Mouse (Mus musculus) embryonic facial prominence, embryonic 15.5 days (tissue): ENCODE measurements around the gene Ankrd1. TPM values are rescaled to one million over a fixed set of nuclear protein-coding genes. Genes with fewer than 3 reads are reported as not detected.

Source experiments
- ATAC-seq: fragments of 200-750 bp; cut with Nextera tagmentation; 2 replicates; pipeline ENCODE4 v1.8.0; 2017; ENCODE audit warnings: low read depth, moderate TSS enrichment; ENCODE audit not compliant: insufficient number of reproducible peaks, low FRiP score, low TSS enrichment
- H3K27ac ChIP-seq: fragments of 300-500 bp; sonication (generic); replicated peaks from 2 replicates; pipeline ENCODE4 v1.5.1; 2015; ENCODE audit warnings: mild to moderate bottlenecking, inconsistent platforms
- H3K27me3 ChIP-seq: fragments of 300-500 bp; sonication (generic); 2 replicates; pipeline ENCODE4 v1.6.1; 2015; ENCODE audit warnings: inconsistent platforms
- H3K36me3 ChIP-seq: fragments of 300-500 bp; sonication (generic); 2 replicates; pipeline ENCODE4 v1.6.1; 2015; ENCODE audit warnings: mild to moderate bottlenecking, inconsistent platforms
- H3K4me1 ChIP-seq: fragments of 300-500 bp; sonication (generic); 2 replicates; pipeline ENCODE4 v1.6.1; 2015; ENCODE audit warnings: inconsistent platforms
- H3K4me2 ChIP-seq: fragments of 300-500 bp; sonication (generic); replicated peaks from 2 replicates; pipeline ENCODE4 v1.6.1; 2015; ENCODE audit warnings: mild to moderate bottlenecking, inconsistent platforms
- H3K4me3 ChIP-seq: fragments of 300-500 bp; sonication (generic); replicated peaks from 2 replicates; pipeline ENCODE4 v1.5.1; 2015; ENCODE audit warnings: mild to moderate bottlenecking, inconsistent platforms
- H3K9ac ChIP-seq: fragments of 300-500 bp; sonication (generic); 2 replicates; pipeline ENCODE4 v1.6.1; 2015; ENCODE audit warnings: inconsistent platforms
- H3K9me3 ChIP-seq: fragments of 300-500 bp; sonication (generic); replicated peaks from 2 replicates; pipeline ENCODE4 v1.6.1; 2016; ENCODE audit warnings: inconsistent platforms
- WGBS: fragments of 180-500 bp; shearing (Covaris S2); methylation state at CpG from one replicate; pipeline ENCODE4 v1.1.7; 2015; 5-methylcytosine and 5-hydroxymethylcytosine counted together
- polyA plus RNA-seq: library from polyadenylated mRNA; unstranded; fragments of >200 nt; fragmentation: Nextera tagmentation; extraction: Ambion mirVana; gene quantifications from 2 replicates; pipeline ENCODE4 v1.2.1, GENCODE M21; 2015

Gene Ankrd1
- polyA plus RNA-seq, 1 experiment from 2014 or later: 5.0 TPM

DNA sequence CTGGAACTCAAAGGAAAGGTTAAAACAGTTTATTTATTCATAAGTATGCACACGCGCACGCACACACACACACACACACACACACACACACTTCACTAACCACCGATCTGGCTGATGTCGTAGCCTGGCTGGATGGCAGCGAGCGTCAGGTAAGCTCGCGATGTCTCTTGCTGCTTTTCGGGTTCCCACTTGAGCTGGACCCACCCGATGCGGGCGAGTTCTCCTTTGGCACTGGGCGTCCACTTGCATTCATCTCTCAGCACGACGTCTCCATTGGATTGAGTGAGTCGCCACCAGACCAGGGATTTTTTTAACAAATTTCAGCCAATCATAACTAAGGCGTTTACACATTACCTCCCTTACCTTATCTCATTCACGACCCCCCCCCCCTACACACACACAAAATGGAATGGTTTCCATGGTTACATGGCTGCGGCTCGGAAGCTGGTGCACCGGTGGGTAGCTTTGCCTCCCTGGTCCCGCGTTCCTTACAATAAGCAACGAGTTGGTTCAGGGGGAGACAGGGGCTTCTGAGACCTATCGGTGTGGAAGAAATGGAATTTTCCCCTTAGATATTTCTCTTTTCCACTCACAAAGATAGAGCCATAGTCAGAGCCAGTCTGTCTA lies 10.5 kb downstream of the Ankrd1 start:
- H3K4me2 ChIP-seq: no peak overlapping the region
- H3K4me3 ChIP-seq: no peak overlapping the region
- H3K4me1 ChIP-seq: 0 out of 2 replicates have a peak, but pooled peaks cover 2% of the 10 kb centered on the region
- no peak overlapping the region for H3K27ac ChIP-seq
- no peak overlapping the region for H3K9ac ChIP-seq
- no peak for ATAC-seq
- no peaks in the 10 kb centered on the region for H3K27me3 ChIP-seq
- no peaks in the 10 kb centered on the region for H3K36me3 ChIP-seq
- WGBS: 88% methylated on average over 26 of the region's 26 CpGs
- no peaks in the 10 kb centered on the region for H3K9me3 ChIP-seq

DNA sequence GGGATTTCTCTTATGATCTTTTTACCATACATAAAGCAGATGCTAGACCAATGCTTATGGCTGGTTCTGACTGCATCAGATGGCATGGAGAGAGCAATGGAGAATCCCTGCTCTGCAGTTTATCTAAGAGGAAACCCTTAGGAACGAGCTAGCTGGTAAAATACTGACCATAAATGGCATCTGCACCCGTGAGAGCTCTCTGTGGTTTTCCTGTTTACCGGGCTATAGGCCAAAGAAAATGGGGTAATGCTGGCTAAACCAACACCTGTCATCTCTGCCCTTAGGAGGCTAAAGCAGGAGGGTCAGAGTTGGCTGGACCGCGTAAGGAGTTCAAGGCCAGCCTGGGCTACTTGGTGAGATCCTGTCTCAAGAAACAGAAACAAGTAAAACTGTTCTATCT lies 16.0 kb downstream of the Ankrd1 start:
- H3K9ac ChIP-seq: no peak overlapping the region
- WGBS: 81% methylated on average over 5 of the region's 5 CpGs
- no peaks in the 10 kb centered on the region for H3K27me3 ChIP-seq
- H3K4me3 ChIP-seq: no peak overlapping the region
- H3K36me3 ChIP-seq: peaks cover 33% of the 10 kb centered on the region
- H3K4me2 ChIP-seq: no peak overlapping the region
- H3K4me1 ChIP-seq: no peaks in the 10 kb centered on the region
- no peak for ATAC-seq
- no peaks in the 10 kb centered on the region for H3K9me3 ChIP-seq
- no peak overlapping the region for H3K27ac ChIP-seq

DNA sequence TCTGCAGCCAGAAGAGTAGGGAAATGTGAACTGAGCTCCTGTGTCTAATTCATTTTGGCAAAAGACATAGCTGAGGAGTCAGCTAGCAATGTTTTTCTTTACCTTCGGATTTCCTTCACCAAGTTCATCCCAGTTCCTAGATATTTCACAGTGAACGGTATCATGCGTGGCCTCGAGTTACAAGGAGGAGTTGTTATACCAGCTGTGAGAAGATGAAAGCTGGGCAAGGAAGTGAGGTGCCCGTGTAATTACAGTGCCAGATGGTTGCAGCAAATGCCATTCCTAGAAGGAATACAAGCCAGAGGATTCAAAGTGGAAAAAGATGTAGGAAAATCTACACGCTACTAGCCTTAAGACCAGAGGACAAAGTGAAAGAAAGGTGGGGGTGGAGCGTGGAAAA lies 21.0 kb downstream of the Ankrd1 start:
- H3K4me3 ChIP-seq: no peak overlapping the region
- WGBS: 70% methylated on average over 7 of the region's 7 CpGs
- H3K9ac ChIP-seq: no peak overlapping the region
- no peaks in the 10 kb centered on the region for H3K27me3 ChIP-seq
- H3K4me1 ChIP-seq: no peaks in the 10 kb centered on the region
- no peaks in the 10 kb centered on the region for H3K9me3 ChIP-seq
- ATAC-seq: no peak
- no peak overlapping the region for H3K4me2 ChIP-seq
- H3K36me3 ChIP-seq: peaks cover 41% of the 10 kb centered on the region
- H3K27ac ChIP-seq: no peak overlapping the region

DNA sequence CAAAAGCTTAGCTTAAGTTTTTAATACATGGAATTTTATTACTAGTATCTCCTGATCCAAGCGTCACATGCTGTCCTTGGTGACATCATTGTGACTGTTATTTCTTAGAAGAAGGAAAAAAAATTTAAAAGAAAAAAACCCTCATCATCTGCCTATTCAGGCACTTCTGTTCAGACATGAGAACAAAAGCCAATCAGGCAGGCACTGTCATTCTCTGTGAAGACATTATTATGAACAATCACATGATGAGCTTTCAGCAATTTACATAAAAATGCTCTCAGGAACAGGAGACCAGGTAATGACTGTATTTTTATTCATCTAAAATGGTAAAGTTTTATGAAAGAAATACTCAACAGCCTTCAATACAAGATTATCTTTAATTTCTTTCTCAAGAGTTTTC lies 21.6 kb downstream of the Ankrd1 start:
- no peaks in the 10 kb centered on the region for H3K4me1 ChIP-seq
- H3K4me3 ChIP-seq: no peak overlapping the region
- H3K4me2 ChIP-seq: no peak overlapping the region
- WGBS: 96% methylated on average over 1 of the region's 1 CpGs
- peaks cover 41% of the 10 kb centered on the region for H3K36me3 ChIP-seq
- H3K27me3 ChIP-seq: no peaks in the 10 kb centered on the region
- ATAC-seq: no peak
- no peak overlapping the region for H3K27ac ChIP-seq
- H3K9ac ChIP-seq: no peak overlapping the region
- H3K9me3 ChIP-seq: no peaks in the 10 kb centered on the region

DNA sequence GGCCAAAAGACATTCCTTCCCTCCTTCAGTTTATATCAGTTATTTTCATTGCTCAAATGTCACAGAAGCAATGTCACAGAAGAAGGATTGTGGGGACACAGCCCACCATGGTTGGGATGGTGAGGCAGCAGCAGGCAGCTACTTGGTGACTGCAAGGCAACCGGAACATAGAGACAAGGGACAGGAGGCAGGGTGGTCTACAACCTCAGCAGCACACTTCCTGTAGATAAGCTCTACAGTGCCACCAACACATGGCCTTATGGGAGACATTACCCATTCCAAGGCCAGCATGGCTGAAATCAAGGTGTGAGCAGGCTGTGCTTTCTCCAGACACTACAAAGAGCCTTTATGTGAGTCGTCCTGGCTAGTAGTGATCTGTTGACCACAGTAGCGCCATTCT lies 22.7 kb downstream of the Ankrd1 start:
- H3K27me3 ChIP-seq: no peaks in the 10 kb centered on the region
- H3K4me1 ChIP-seq: no peaks in the 10 kb centered on the region
- no peaks in the 10 kb centered on the region for H3K9me3 ChIP-seq
- peaks cover 41% of the 10 kb centered on the region for H3K36me3 ChIP-seq
- H3K27ac ChIP-seq: no peak overlapping the region
- no peak overlapping the region for H3K9ac ChIP-seq
- ATAC-seq: no peak
- H3K4me2 ChIP-seq: no peak overlapping the region
- no peak overlapping the region for H3K4me3 ChIP-seq
- WGBS: 91% methylated on average over 3 of the region's 3 CpGs

DNA sequence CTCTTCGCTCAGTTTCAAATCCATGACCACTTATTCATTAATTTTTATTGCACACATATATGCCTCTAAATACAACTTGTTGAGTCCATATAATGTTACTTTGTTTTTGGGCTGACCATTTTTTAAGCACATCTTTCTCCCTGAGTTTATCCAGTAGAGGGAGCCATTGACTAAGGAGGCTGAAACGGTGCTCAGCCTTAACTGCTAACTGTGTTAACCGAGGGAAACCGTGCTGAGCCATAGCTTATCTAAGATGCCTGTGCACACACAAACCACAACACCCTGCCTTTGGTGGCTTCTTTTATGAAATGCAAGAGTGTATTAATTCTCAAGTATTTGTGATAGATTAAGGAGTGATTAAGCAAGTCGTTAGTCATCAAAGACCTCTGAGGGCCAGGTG lies 29.1 kb downstream of the Ankrd1 start:
- Histone ChIP-seq H3K4me3 (no peak overlapping the region), H3K9ac (no peak overlapping the region), H3K4me2 (no peak overlapping the region), H3K9me3 (no peaks in the 10 kb centered on the region), H3K27me3 (no peaks in the 10 kb centered on the region), H3K27ac (no peak overlapping the region), H3K36me3 (peaks cover 51% of the 10 kb centered on the region), H3K4me1 (no peaks in the 10 kb centered on the region)
- WGBS: 51% methylated on average over 5 of the region's 5 CpGs
- ATAC-seq: no peak

DNA sequence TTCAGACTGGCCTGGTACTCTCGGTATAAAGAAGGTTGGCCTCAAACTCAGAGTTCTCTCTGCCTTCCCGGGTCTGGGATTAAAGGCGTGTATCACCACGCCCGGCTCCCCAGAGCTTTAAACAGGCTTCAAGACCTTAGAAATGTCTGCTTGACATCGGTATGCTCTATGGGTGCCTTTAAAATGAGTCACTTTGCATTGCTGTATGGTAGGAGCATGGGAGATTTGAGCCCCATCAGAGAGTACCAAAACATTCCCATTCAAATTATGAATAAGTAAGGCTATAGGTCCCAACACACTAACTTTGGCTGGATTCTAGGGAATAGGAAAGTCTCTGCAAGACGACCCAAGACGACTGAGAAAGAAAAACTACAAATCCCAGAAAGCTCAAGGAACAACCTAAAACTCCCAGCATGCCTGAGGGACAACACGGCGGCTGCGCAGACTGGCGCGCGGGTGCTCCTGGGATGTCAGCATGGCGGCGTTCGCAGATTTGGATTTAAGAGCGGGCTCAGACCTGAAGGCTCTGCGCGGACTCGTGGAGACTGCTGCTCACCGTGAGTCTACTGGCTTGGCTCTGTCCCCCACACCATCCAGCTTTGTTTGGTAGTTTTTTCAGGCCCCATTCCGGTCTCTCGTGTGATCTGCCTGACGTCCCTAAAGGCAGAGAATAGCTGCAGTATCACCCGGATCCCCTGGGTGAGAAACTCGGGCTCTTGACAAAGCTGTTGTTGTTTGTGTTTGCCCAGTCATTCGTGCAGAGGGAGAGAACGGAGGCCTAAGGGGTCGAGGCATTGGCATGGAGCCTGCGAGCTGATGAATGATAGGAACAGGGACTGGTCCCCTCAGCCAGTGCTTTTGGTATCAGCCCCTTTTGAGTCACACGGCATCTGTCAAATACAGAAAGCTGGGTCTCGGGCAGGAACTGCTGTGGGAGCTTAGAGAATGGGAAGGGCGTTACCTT lies 36.4 kb downstream of the Ankrd1 start, which contains the start of gene Rpp30:
TSS of gene Rpp30 (plus strand) at position 455 of the 964 bp plus-strand sequence.
- peak within 1 kb of the TSS; percentile 37 for H3K9ac ChIP-seq
- WGBS: 2% methylated on average over 34 of the region's 34 CpGs

DNA sequence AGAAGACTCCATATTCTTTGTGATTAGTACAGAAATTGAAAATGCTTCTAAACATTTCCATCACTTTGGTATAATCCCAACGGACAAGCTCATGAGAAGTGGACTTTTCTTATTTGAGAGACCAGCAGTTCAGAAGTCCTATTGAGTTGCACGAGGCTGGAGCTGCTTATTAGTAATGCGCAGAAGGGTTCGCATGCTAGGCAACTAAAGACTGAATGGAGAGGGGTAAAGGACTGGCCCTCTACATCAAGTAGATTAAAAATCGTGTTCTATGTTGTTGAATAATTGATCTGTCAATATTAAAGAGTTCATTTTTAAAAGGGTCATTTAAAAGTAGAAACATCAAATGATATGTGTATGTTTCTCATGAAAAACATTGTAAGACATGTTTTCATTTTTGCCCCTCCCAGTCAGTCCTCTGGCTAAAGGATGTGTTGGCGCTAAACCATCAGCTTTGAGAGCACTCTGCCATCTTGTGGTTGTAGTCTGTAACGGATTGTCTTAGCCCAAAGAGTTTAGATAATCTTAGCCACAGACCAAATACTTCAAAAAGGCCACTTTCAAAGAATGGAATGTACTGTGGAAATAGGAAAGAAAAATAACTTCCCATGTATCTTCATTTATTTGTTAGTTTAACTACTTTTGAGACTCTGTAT lies 37.2 kb downstream of the Ankrd1 start:
- WGBS: 43% methylated on average over 7 of the region's 7 CpGs
- peak overlapping the region; percentile 66 for H3K4me2 ChIP-seq
- H3K27ac ChIP-seq: 0 out of 2 replicates have a peak overlapping the region, but pooled peaks have one; percentile 41
- no peaks in the 10 kb centered on the region for H3K27me3 ChIP-seq
- no peaks in the 10 kb centered on the region for H3K9me3 ChIP-seq
- H3K9ac ChIP-seq: no peak overlapping the region
- H3K36me3 ChIP-seq: no peaks in the 10 kb centered on the region
- H3K4me1 ChIP-seq: peaks cover 11% of the 10 kb centered on the region
- peak overlapping the region; percentile 77 for H3K4me3 ChIP-seq
- ATAC-seq: peak; percentile 77; the same call in 1 of the 2 replicates

More for the DNA sequence above, 36.4 kb downstream of the Ankrd1 start, which contains the start of gene Rpp30:
- H3K36me3 ChIP-seq: peaks cover 8% of the 10 kb centered on the region
- H3K9me3 ChIP-seq: no peaks in the 10 kb centered on the region
- no peaks in the 10 kb centered on the region for H3K27me3 ChIP-seq
- H3K4me3 ChIP-seq: peak within 1 kb of the TSS; percentile 77
- H3K27ac ChIP-seq: 0 out of 2 replicates have a peak within 1 kb of the TSS, but pooled peaks have one; percentile 48
- ATAC-seq: peak; percentile 92
- H3K4me2 ChIP-seq: peak within 1 kb of the TSS; percentile 66
- peaks cover 11% of the 10 kb centered on the region for H3K4me1 ChIP-seq

DNA sequence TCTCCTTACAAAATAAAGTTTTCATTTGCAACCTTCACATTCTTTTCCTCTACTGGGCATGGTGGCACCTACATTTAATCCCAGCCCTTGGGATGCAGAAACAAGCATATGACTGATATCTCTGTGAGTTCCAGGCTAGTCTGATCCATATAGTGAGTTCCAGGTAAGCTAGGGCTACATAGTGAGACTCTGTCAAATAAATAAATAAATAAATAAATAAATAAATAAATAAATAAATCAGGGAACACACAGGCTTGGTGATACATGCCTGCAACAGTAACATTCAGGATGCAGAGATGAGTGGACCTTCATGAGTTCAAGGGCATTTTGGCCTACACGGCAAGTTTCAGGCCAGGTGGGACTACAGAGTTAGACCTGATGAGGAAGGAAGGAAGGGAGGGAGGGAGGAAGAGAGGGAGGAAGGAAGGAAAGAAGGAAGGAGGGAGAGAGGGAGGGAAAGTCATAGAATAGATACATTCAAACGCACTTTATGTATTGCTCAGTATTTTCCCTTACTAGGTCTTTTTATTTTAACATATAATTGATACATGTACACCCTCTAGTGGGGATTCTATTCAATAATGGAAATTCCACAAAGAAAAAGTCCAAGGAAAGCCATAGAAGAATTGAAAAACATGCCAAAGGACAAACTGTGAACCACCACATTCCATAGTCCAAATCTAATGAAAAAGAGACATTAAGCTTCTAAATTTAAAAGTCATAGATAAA lies 56.9 kb downstream of the Ankrd1 start:
- no peaks in the 10 kb centered on the region for H3K4me1 ChIP-seq
- H3K9me3 ChIP-seq: no peaks in the 10 kb centered on the region
- no peak overlapping the region for H3K9ac ChIP-seq
- no peak overlapping the region for H3K27ac ChIP-seq
- ATAC-seq: no peak
- peaks cover 13% of the 10 kb centered on the region for H3K27me3 ChIP-seq
- H3K36me3 ChIP-seq: no peaks in the 10 kb centered on the region
- H3K4me3 ChIP-seq: no peak overlapping the region
- 68% methylated on average over 2 of the region's 2 CpGs for WGBS
- no peak overlapping the region for H3K4me2 ChIP-seq
